Mouse (Mus musculus): Measurements from ENCODE around the gene Wdr70.

DNA sequence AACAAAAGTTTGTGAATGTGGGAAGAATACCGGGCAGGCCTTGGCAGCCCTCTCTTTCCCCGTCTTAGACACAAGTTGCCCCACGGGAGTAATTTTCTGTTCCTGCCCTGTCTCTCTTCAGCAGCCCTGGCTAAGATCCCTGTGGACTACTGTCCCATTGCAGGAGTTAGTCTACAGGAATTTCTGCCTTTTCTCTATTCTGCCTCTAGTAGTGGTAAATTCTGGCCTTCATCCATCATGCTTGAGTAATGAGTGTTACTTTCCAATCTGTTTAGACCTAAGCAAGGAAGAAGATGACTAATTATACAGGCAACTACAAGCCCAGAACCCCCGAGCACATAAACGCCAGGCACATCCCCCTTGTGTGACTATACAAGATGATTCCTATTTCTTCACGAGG lies 136.2 kb downstream of the Wdr70 start:
- TF ChIP-seq GATA1 (IDR thresholded peaks at IDR 0.05; ENCODE audit: borderline replicate concordance, low read length) (no peak), FLI1 (IDR thresholded peaks at IDR 0.05; ENCODE audit: low read length) (no peak)
